Mouse (Mus musculus): Measurements from ENCODE around the gene Rab11fip3.

GRCm38 (mm10) chr17:25947576-25947975, 121.8 kb downstream of the Rab11fip3 start:
- TF ChIP-seq CTCF (IDR thresholded peaks at IDR 0.05; ENCODE audit: borderline replicate concordance, insufficient read depth, low read depth, low read length) (no peak), POLR2A (IDR thresholded peaks at IDR 0.05; ENCODE audit: borderline replicate concordance, insufficient read depth, low read length) (no peak)
